Mouse (Mus musculus) limb, embryonic 14.5 days (tissue): Measurements from ENCODE around the gene Xxylt1. TPM values are rescaled to one million over a fixed set of nuclear protein-coding genes. Genes with fewer than 3 reads are reported as not detected.

Source experiments
- ATAC-seq: fragments of 200-750 bp; cut with Nextera tagmentation; 2 replicates; pipeline ENCODE4 v1.8.0; 2017; ENCODE audit warnings: low read depth, moderate number of reproducible peaks, moderate TSS enrichment; ENCODE audit not compliant: low FRiP score
- DNase-seq: peaks from one replicate; pipeline ENCODE4 v3.0.0-alpha.2; 2015; ENCODE audit warnings: low spot score
- H3K27ac ChIP-seq: fragments of 300-500 bp; sonication (generic); replicated peaks from 2 replicates; pipeline ENCODE4 v1.5.1; 2014; ENCODE audit warnings: low read depth, mild to moderate bottlenecking, low read length, moderate library complexity, mixed read lengths
- H3K27me3 ChIP-seq: fragments of 300-500 bp; sonication (generic); 2 replicates; pipeline ENCODE4 v1.6.1; 2014; ENCODE audit warnings: low read length, mixed read lengths; ENCODE audit not compliant: control insufficient read depth, insufficient read depth
- H3K36me3 ChIP-seq: fragments of 300-500 bp; sonication (generic); 2 replicates; pipeline ENCODE4 v1.6.1; 2014; ENCODE audit warnings: mild to moderate bottlenecking, low read length, moderate library complexity, mixed read lengths; ENCODE audit not compliant: control insufficient read depth, insufficient read depth
- H3K4me1 ChIP-seq: fragments of 300-500 bp; sonication (generic); 2 replicates; pipeline ENCODE4 v1.6.1; 2014; ENCODE audit warnings: antibody characterized with exemption, low read length, mixed read lengths; ENCODE audit not compliant: control insufficient read depth, insufficient read depth
- H3K4me2 ChIP-seq: fragments of 300-500 bp; sonication (generic); replicated peaks from 2 replicates; pipeline ENCODE4 v1.6.1; 2014; ENCODE audit warnings: low read depth, mild to moderate bottlenecking, low read length, moderate library complexity; ENCODE audit not compliant: severe bottlenecking
- H3K4me3 ChIP-seq: fragments of 300-500 bp; sonication (generic); replicated peaks from 2 replicates; pipeline ENCODE4 v1.5.1; 2014; ENCODE audit warnings: low read length
- H3K9ac ChIP-seq: fragments of 300-500 bp; sonication (generic); 2 replicates; pipeline ENCODE4 v1.6.1; 2014; ENCODE audit warnings: mild to moderate bottlenecking, low read depth, low read length, moderate library complexity; ENCODE audit not compliant: severe bottlenecking
- H3K9me3 ChIP-seq: fragments of 300-500 bp; sonication (generic); 2 replicates; pipeline ENCODE4 v1.6.1; 2016; ENCODE audit warnings: low read length; ENCODE audit not compliant: control insufficient read depth
- POLR2A ChIP-seq: fragments of 200-500 bp; IDR thresholded peaks from 2 replicates; pipeline ENCODE4 v1.8.0; 2012; ENCODE audit warnings: inconsistent platforms, mild to moderate bottlenecking, moderate library complexity, borderline replicate concordance; ENCODE audit not compliant: insufficient read depth, insufficient read length; ENCODE audit errors: extremely low read depth
- WGBS: fragments of 180-500 bp; shearing (Covaris S2); extraction: QIAGEN DNeasy Blood & Tissue Kit; methylation state at CpG from one replicate; pipeline ENCODE4 v1.1.7; 2014; 5-methylcytosine and 5-hydroxymethylcytosine counted together
- polyA plus RNA-seq, 2 experiments: library from polyadenylated mRNA; depleted of rRNA in 1 of 2; stranded (reverse) in 1 of 2; unstranded in 1 of 2; fragments of >200 nt; fragmentation: Nextera tagmentation in 1 of 2; extraction: Ambion mirVana in 1 of 2; gene quantifications; 2 replicates each; pipeline versions ENCODE4 v1.2.1 to v1.2.3; 2012 to 2014

The Xxylt1 gene
- polyA plus RNA-seq, 2 experiments = 20.0 to 23.8 TPM

GRCm38 (mm10) chr16:30929165-30929564, 152.1 kb downstream of the Xxylt1 start:
- Histone ChIP-seq H3K27me3 (no peaks in the 10 kb centered on the region), H3K9ac (no peak overlapping the region), H3K9me3 (no peaks in the 10 kb centered on the region), H3K36me3 (no peaks in the 10 kb centered on the region), H3K4me2 (no peak overlapping the region), H3K27ac (no peak overlapping the region), H3K4me1 (peaks cover under 1% of the 10 kb centered on the region; the same call in 1 of the 2 replicates), H3K4me3 (no peak overlapping the region)
- 86% methylated on average over 3 of the region's 3 CpGs for WGBS
- ATAC-seq (no peak), DNase-seq (no peak)
- TF ChIP-seq POLR2A = no peak

GRCm38 (mm10) chr16:30928076-30928750, 153.0 kb downstream of the Xxylt1 start:
- Histone ChIP-seq H3K9me3 (no peaks in the 10 kb centered on the region), H3K27ac (no peak overlapping the region), H3K4me1 (no peaks in the 10 kb centered on the region; the same call in 1 of the 2 replicates), H3K36me3 (no peaks in the 10 kb centered on the region), H3K4me3 (no peak overlapping the region), H3K27me3 (no peaks in the 10 kb centered on the region), H3K4me2 (no peak overlapping the region), H3K9ac (no peak overlapping the region)
- DNase-seq (no peak), ATAC-seq (no peak)
- WGBS = 70% methylated on average over 8 of the region's 8 CpGs
- no peak for TF ChIP-seq POLR2A

GRCm38 (mm10) chr16:30925496-30925895, 155.7 kb downstream of the Xxylt1 start:
- no peaks in the 10 kb centered on the region for H3K36me3 ChIP-seq
- 72% methylated on average over 4 of the region's 4 CpGs for WGBS
- no peaks in the 10 kb centered on the region for H3K4me1 ChIP-seq
- H3K9ac ChIP-seq = no peak overlapping the region
- no peak overlapping the region for H3K4me2 ChIP-seq
- H3K9me3 ChIP-seq = no peaks in the 10 kb centered on the region
- H3K27me3 ChIP-seq = no peaks in the 10 kb centered on the region
- no peak for ATAC-seq
- no peak overlapping the region for H3K27ac ChIP-seq
- H3K4me3 ChIP-seq = no peak overlapping the region
- TF ChIP-seq POLR2A = no peak
- no peak for DNase-seq

GRCm38 (mm10) chr16:30923899-30924298, 157.3 kb downstream of the Xxylt1 start:
- Histone ChIP-seq H3K27me3 (no peaks in the 10 kb centered on the region), H3K4me1 (no peaks in the 10 kb centered on the region), H3K36me3 (no peaks in the 10 kb centered on the region), H3K27ac (no peak overlapping the region), H3K9me3 (peaks cover 8% of the 10 kb centered on the region; the same call in 1 of the 2 replicates), H3K9ac (no peak overlapping the region), H3K4me3 (no peak overlapping the region), H3K4me2 (no peak overlapping the region)
- ATAC-seq (no peak), DNase-seq (no peak)
- no peak for TF ChIP-seq POLR2A
- 77% methylated on average over 7 of the region's 7 CpGs for WGBS

GRCm38 (mm10) chr16:30922548-30922947, 158.7 kb downstream of the Xxylt1 start:
- H3K9me3 ChIP-seq = peaks cover 8% of the 10 kb centered on the region; the same call in 1 of the 2 replicates
- no peak for TF ChIP-seq POLR2A
- DNase-seq = no peak
- 80% methylated on average over 1 of the region's 1 CpGs for WGBS
- no peaks in the 10 kb centered on the region for H3K36me3 ChIP-seq
- H3K27ac ChIP-seq = no peak overlapping the region
- no peak for ATAC-seq
- no peaks in the 10 kb centered on the region for H3K4me1 ChIP-seq
- no peaks in the 10 kb centered on the region for H3K27me3 ChIP-seq
- H3K9ac ChIP-seq = no peak overlapping the region
- H3K4me2 ChIP-seq = no peak overlapping the region
- no peak overlapping the region for H3K4me3 ChIP-seq
